Comparison of ENCODE assay signal across 18 mouse cellular contexts in the genomic region with DNA sequence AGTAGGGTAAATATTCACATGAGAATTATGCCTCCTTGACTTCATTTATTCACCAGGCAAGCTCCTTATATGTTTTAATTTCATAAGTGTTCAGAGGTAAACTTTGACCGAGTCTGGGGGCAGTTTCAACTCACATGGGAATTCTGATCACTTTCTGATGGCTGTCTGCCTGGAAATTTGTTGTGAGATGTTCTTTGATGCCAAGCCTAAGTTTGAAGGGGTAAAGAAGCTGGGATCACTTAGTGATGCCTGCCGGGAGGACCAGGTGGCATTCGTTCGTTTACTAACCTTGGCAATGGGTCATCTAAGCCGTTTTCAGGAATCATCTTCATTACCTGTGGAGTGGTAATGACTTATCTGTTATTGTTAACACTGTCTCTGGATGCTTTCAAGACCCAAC. TPM values are rescaled to one million over a fixed set of nuclear protein-coding genes. Genes with fewer than 3 reads are reported as not detected.
A peak's percentile ranks its signal among the peaks of the same experiment; 100 is the strongest.
DNase-seq lines count a peak whose midpoint lies in the region; ATAC-seq and TF ChIP-seq lines count a peak whose summit lies in the region.
"Had no signal": no experiment of that assay in that cellular context is flagged by ENCODE, and none has a peak within 500 bp of the region (broad histone marks: within the 10 kb centered on the region; RNA-seq: fewer than 3 reads in every experiment).

No protein-coding gene starts in this region.

- H3K4me3 ChIP-seq in heart, embryonic 10.5 days = no peak overlapping the region
- H3K4me3 ChIP-seq in kidney, adult 2 months (ENCODE audit: insufficient read depth, low read depth, low read length) = no peak overlapping the region
- no peak overlapping the region for H3K4me3 ChIP-seq in lung, embryonic 16.5 days (ENCODE audit: low read length)
- H3K4me3 ChIP-seq in olfactory bulb, adult 2 months (ENCODE audit: insufficient read depth, low read depth, low read length) = no peak overlapping the region
- H3K4me3 ChIP-seq: embryonic facial prominence, embryonic 12.5 days; midbrain, embryonic 10.5 days had no signal

- WGBS in heart, embryonic 10.5 days = 70% methylated on average over 5 of the region's 5 CpGs
- 49% methylated on average over 5 of the region's 5 CpGs for WGBS in kidney, adult 2 months
- WGBS in lung, embryonic 16.5 days = 54% methylated on average over 5 of the region's 5 CpGs
- 59% methylated on average over 5 of the region's 5 CpGs for WGBS in olfactory bulb, adult 2 months

- no peak overlapping the region for H3K9ac ChIP-seq in lung, embryonic 16.5 days (ENCODE audit: low read length)
- H3K9ac ChIP-seq: embryonic facial prominence, embryonic 12.5 days; limb, embryonic 13.5 days had no signal

- H3K4me1 ChIP-seq in heart, embryonic 10.5 days = peaks cover 77% of the 10 kb centered on the region
- peaks cover 43% of the 10 kb centered on the region for H3K4me1 ChIP-seq in kidney, adult 2 months (ENCODE audit: control insufficient read depth, insufficient read depth, low read length)
- H3K4me1 ChIP-seq in lung, embryonic 16.5 days (replicated peaks; ENCODE audit: control insufficient read depth, insufficient read depth, low read length) = peaks cover 71% of the 10 kb centered on the region
- H3K4me1 ChIP-seq in olfactory bulb, adult 2 months (ENCODE audit: control insufficient read depth, insufficient read depth, low read length) = peaks cover 25% of the 10 kb centered on the region

- no peak for TF ChIP-seq POLR2A in kidney, adult 2 months (IDR thresholded peaks at IDR 0.05; ENCODE audit: low read depth, low read length)
- TF ChIP-seq POLR2A in olfactory bulb, adult 2 months (IDR thresholded peaks at IDR 0.05; ENCODE audit: insufficient read depth, low read depth, low read length) = no peak

- peak overlapping the region; percentile 88; the same call in 1 of the 2 replicates for H3K27ac ChIP-seq in heart, embryonic 10.5 days
- H3K27ac ChIP-seq in kidney, adult 2 months (ENCODE audit: insufficient read depth, low read depth, low read length) = peak overlapping the region; percentile 72; the same call in 1 of the 2 replicates
- H3K27ac ChIP-seq in lung, embryonic 16.5 days (ENCODE audit: low read length) = peak overlapping the region; percentile 18; the same call in 1 of the 2 replicates
- peak overlapping the region; percentile 60; the same call in 1 of the 2 replicates for H3K27ac ChIP-seq in olfactory bulb, adult 2 months (ENCODE audit: insufficient read depth, low read depth, low read length)
- H3K27ac ChIP-seq: hindbrain, postnatal 0 days; macrophage; midbrain, embryonic 10.5 days had no signal

- no peak for TF ChIP-seq CTCF in kidney, adult 2 months (conservative IDR thresholded peaks at IDR 0.05; ENCODE audit: insufficient read depth, insufficient read length, low read depth, low read length)
- no peak for TF ChIP-seq CTCF in olfactory bulb, adult 2 months (IDR thresholded peaks at IDR 0.05; ENCODE audit: insufficient read depth, low read depth, low read length)

- 0 out of 2 replicates have a peak, but pooled peaks cover 6% of the 10 kb centered on the region for H3K36me3 ChIP-seq in heart, embryonic 10.5 days
- H3K36me3 ChIP-seq in kidney, adult 2 months (ENCODE audit: control insufficient read depth, insufficient read depth, low read length) = no peaks in the 10 kb centered on the region
- 0 out of 2 replicates have a peak, but pooled peaks cover 4% of the 10 kb centered on the region for H3K36me3 ChIP-seq in lung, embryonic 16.5 days (ENCODE audit: control insufficient read depth, insufficient read depth, low read length)
- H3K36me3 ChIP-seq: embryonic facial prominence, embryonic 12.5 days; midbrain, embryonic 10.5 days had no signal

- no peak overlapping the region for H3K4me2 ChIP-seq in lung, embryonic 16.5 days (ENCODE audit: low read depth, low read length)

- no peaks in the 10 kb centered on the region for H3K9me3 ChIP-seq in heart, embryonic 10.5 days
- no peaks in the 10 kb centered on the region for H3K9me3 ChIP-seq in lung, embryonic 16.5 days (ENCODE audit: control insufficient read depth, low read length)
- H3K9me3 ChIP-seq: embryonic facial prominence, embryonic 12.5 days; limb, embryonic 13.5 days; midbrain, embryonic 10.5 days had no signal

- no peaks in the 10 kb centered on the region for H3K27me3 ChIP-seq in heart, embryonic 10.5 days (ENCODE audit: insufficient read depth, poor library complexity, severe bottlenecking)
- H3K27me3 ChIP-seq in kidney, adult 2 months (replicated peaks; ENCODE audit: control insufficient read depth, insufficient read depth, low read length) = no peaks in the 10 kb centered on the region
- no peaks in the 10 kb centered on the region for H3K27me3 ChIP-seq in lung, embryonic 16.5 days (ENCODE audit: control insufficient read depth, insufficient read depth, low read depth, low read length)
- H3K27me3 ChIP-seq: embryonic facial prominence, embryonic 12.5 days; limb, embryonic 13.5 days had no signal

- peak; percentile 68 for DNase-seq in heart, embryonic 10.5 days (ENCODE audit: low spot score)
- no peak for DNase-seq in heart, postnatal 4 days
- no peak for DNase-seq in kidney, adult 2 months
- no peak for DNase-seq in kidney, postnatal 4 days
- no peak for DNase-seq in lung, postnatal 10 days
- DNase-seq in urinary bladder, postnatal 25 days (ENCODE audit: low spot score) = no peak
- DNase-seq: B cell, adult 2 months; cerebellum, adult 9-10 months; gastrocnemius, postnatal 25 days; kidney, adult 18-20 months had no signal

- no peak for ATAC-seq in lung, embryonic 16.5 days (ENCODE audit: low read depth)
- ATAC-seq: forebrain, embryonic 14.5 days; hindbrain, postnatal 0 days had no signal

RNA-seq across cellular contexts. Expression of a gene that starts 23.0 kb away (rescaled TPM):
- polyA plus RNA-seq in heart, embryonic 10.5 days (2016; fragmentation: Nextera tagmentation; extraction: Ambion mirVana) = 71.5 and 91.4 TPM in 2 replicates
- 100 to 1,000 TPM; 193 TPM for total RNA-seq in heart, postnatal 4 days (2021)
- polyA plus RNA-seq in kidney, adult 2 months (2012; rRNA removed) = 50.0 and 53.9 TPM in 2 replicates
- polyA plus RNA-seq in lung, embryonic 16.5 days (2015; fragmentation: Nextera tagmentation; extraction: Ambion mirVana) = 162 and 164 TPM in 2 replicates
- polyA plus RNA-seq in olfactory bulb, adult 2 months (2012; ENCODE audit: insufficient read depth, insufficient read length, low replicate concordance, missing spikeins) = 141 and 206 TPM in 2 replicates

Comparison
In these comparisons a context has a peak if more than half of its experiments do, and no peak if none do; other contexts are left out.
1. H3K27ac ChIP-seq: peak in every context shown above with its lines; median percentile 88 in heart, embryonic 10.5 days; 72 in kidney, adult 2 months; 60 in olfactory bulb, adult 2 months; 18 in lung, embryonic 16.5 days.